Mouse (Mus musculus): Measurements from ENCODE around the gene Traf1.

Traf1 gene

GRCm38 (mm10) chr2:34901726-34902125 is 59.8 kb downstream of the Traf1 start:
- DNase-seq (ENCODE audit: low read depth, low spot score) = no peak

- no peak for DNase-seq (ENCODE audit: low read depth, low spot score)
These were observed 61.2 kb downstream of the Traf1 start for GRCm38 (mm10) chr2:34900412-34900811.

GRCm38 (mm10) chr2:34899682-34900081 is 61.9 kb downstream of the Traf1 start:
- no peak for DNase-seq (ENCODE audit: low read depth, low spot score)

GRCm38 (mm10) chr2:34897820-34898219 is 63.8 kb downstream of the Traf1 start:
- DNase-seq (ENCODE audit: low read depth, low spot score) = no peak

GRCm38 (mm10) chr2:34896821-34897460 is 64.6 kb downstream of the Traf1 start:
- DNase-seq (ENCODE audit: low read depth, low spot score) = no peak

- DNase-seq (ENCODE audit: low read depth, low spot score) = no peak
These were observed 66.0 kb downstream of the Traf1 start for GRCm38 (mm10) chr2:34895503-34896113.

GRCm38 (mm10) chr2:34893950-34894349 is 67.6 kb downstream of the Traf1 start:
- DNase-seq (ENCODE audit: low read depth, low spot score) = no peak
